Mouse (Mus musculus) forebrain, embryonic 14.5 days (tissue): Measurements from ENCODE around the gene Gpr155. TPM values are rescaled to one million over a fixed set of nuclear protein-coding genes. Genes with fewer than 3 reads are reported as not detected.

Experiments
- ATAC-seq: fragments of 200-750 bp; cut with Nextera tagmentation; 2 replicates; pipeline ENCODE4 v1.8.0; 2017; ENCODE audit warnings: mild to moderate bottlenecking, moderate library complexity
- DNase-seq: peaks from one replicate; pipeline ENCODE4 v3.0.0-alpha.2; 2015; ENCODE audit warnings: low spot score
- H3K27ac ChIP-seq: fragments of 300-500 bp; sonication (generic); 2 replicates; pipeline ENCODE4 v1.5.1; 2014; ENCODE audit warnings: low read depth, mild to moderate bottlenecking, control low read depth, low read length, moderate library complexity
- H3K27me3 ChIP-seq: fragments of 300-500 bp; sonication (generic); replicated peaks from 2 replicates; pipeline ENCODE4 v1.6.1; 2014; ENCODE audit warnings: low read length, control low read depth, mixed read lengths; ENCODE audit not compliant: control insufficient read depth, insufficient read depth
- H3K36me3 ChIP-seq: fragments of 300-500 bp; sonication (generic); 2 replicates; pipeline ENCODE4 v1.6.1; 2014; ENCODE audit warnings: low read length, control low read depth; ENCODE audit not compliant: control insufficient read depth, insufficient read depth
- H3K4me1 ChIP-seq: fragments of 300-500 bp; sonication (generic); 2 replicates; pipeline ENCODE4 v1.6.1; 2014; ENCODE audit warnings: antibody characterized with exemption, low read length, control low read depth; ENCODE audit not compliant: control insufficient read depth, insufficient read depth
- H3K4me2 ChIP-seq: fragments of 300-500 bp; sonication (generic); 2 replicates; pipeline ENCODE4 v1.6.1; 2014; ENCODE audit warnings: mild to moderate bottlenecking, control low read depth, low read length
- H3K4me3 ChIP-seq: fragments of 300-500 bp; sonication (generic); 2 replicates; pipeline ENCODE4 v1.5.1; 2014; ENCODE audit warnings: low read depth, low read length, control low read depth
- H3K9ac ChIP-seq: fragments of 300-500 bp; sonication (generic); 2 replicates; pipeline ENCODE4 v1.6.1; 2014; ENCODE audit warnings: mild to moderate bottlenecking, low read length, control low read depth, moderate library complexity
- H3K9me3 ChIP-seq: fragments of 300-500 bp; sonication (generic); replicated peaks from 2 replicates; pipeline ENCODE4 v1.6.1; 2016; ENCODE audit warnings: low read length, control low read depth, mixed read lengths; ENCODE audit not compliant: control insufficient read depth
- WGBS: fragments of 180-500 bp; shearing (Covaris S2); extraction: QIAGEN DNeasy Blood & Tissue Kit; methylation state at CpG from one replicate; pipeline ENCODE4 v1.1.7; 2014; 5-methylcytosine and 5-hydroxymethylcytosine counted together
- polyA plus RNA-seq: library from polyadenylated mRNA; unstranded; fragments of >200 nt; fragmentation: Nextera tagmentation; extraction: Ambion mirVana; gene quantifications from 2 replicates; pipeline ENCODE4 v1.2.1, GENCODE M21; 2014

The Gpr155 gene
- polyA plus RNA-seq = 9.1 and 9.4 TPM in 2 replicates

- Histone ChIP-seq H3K9ac (peak within 1 kb of the TSS; percentile 72), H3K27me3 (0 out of 2 replicates have a peak, but pooled peaks cover 3% of the 10 kb centered on the region), H3K27ac (peak within 1 kb of the TSS; percentile 72), H3K9me3 (no peaks in the 10 kb centered on the region), H3K4me3 (peak within 1 kb of the TSS; percentile 69), H3K4me1 (0 out of 2 replicates have a peak, but pooled peaks cover 3% of the 10 kb centered on the region), H3K36me3 (peaks cover 3% of the 10 kb centered on the region; the same call in 1 of the 2 replicates), H3K4me2 (peak within 1 kb of the TSS; percentile 89)
- under 1% methylated on average over 42 of the region's 44 CpGs for WGBS
- ATAC-seq (peak; percentile 99), DNase-seq (peak; percentile 98)
These were observed at the start of gene Gpr155 for GRCm38 (mm10) chr2:73386356-73387046. TSS of gene Gpr155 (minus strand) at chr2:73386572.

- Histone ChIP-seq H3K4me3 (no peak overlapping the region), H3K4me1 (no peaks in the 10 kb centered on the region), H3K27me3 (no peaks in the 10 kb centered on the region), H3K27ac (no peak overlapping the region), H3K4me2 (no peak overlapping the region), H3K36me3 (no peaks in the 10 kb centered on the region), H3K9ac (no peak overlapping the region), H3K9me3 (no peaks in the 10 kb centered on the region)
- no peak for ATAC-seq
- no peak for DNase-seq
- WGBS = 100% methylated on average over 2 of the region's 2 CpGs
These were observed 49.5 kb upstream of the Gpr155 start for GRCm38 (mm10) chr2:73435847-73436246.

GRCm38 (mm10) chr2:73431959-73432396 is 45.6 kb upstream of the Gpr155 start:
- Histone ChIP-seq H3K4me3 (peak overlapping the region; percentile 6; the same call in 1 of the 2 replicates), H3K4me1 (no peaks in the 10 kb centered on the region), H3K27me3 (no peaks in the 10 kb centered on the region), H3K4me2 (peak overlapping the region; percentile 28; the same call in 1 of the 2 replicates), H3K27ac (no peak overlapping the region), H3K9ac (no peak overlapping the region), H3K9me3 (no peaks in the 10 kb centered on the region), H3K36me3 (no peaks in the 10 kb centered on the region)
- ATAC-seq (0 out of 2 replicates have a peak, but pooled peaks have one; percentile 54), DNase-seq (peak; percentile 57)
- 32% methylated on average over 14 of the region's 14 CpGs for WGBS

- no peak for DNase-seq
- no peak overlapping the region for H3K27ac ChIP-seq
These were observed 42.6 kb upstream of the Gpr155 start for GRCm38 (mm10) chr2:73428803-73429468.

GRCm38 (mm10) chr2:73427293-73427692 is 40.9 kb upstream of the Gpr155 start:
- Histone ChIP-seq H3K27me3 (no peaks in the 10 kb centered on the region), H3K4me3 (no peak overlapping the region), H3K4me2 (no peak overlapping the region), H3K27ac (no peak overlapping the region), H3K4me1 (no peaks in the 10 kb centered on the region), H3K36me3 (no peaks in the 10 kb centered on the region), H3K9me3 (no peaks in the 10 kb centered on the region), H3K9ac (no peak overlapping the region)
- 23% methylated on average over 1 of the region's 1 CpGs for WGBS
- ATAC-seq = no peak
- DNase-seq = peak; percentile 46

More at GRCm38 (mm10) chr2:73428803-73429468, 42.6 kb upstream of the Gpr155 start:
- WGBS = 78% methylated on average over 21 of the region's 21 CpGs
- Histone ChIP-seq H3K36me3 (no peaks in the 10 kb centered on the region), H3K4me1 (no peaks in the 10 kb centered on the region), H3K4me2 (no peak overlapping the region), H3K4me3 (no peak overlapping the region), H3K27me3 (no peaks in the 10 kb centered on the region), H3K9me3 (no peaks in the 10 kb centered on the region), H3K9ac (no peak overlapping the region)
- ATAC-seq = no peak

GRCm38 (mm10) chr2:73425822-73426221 is 39.5 kb upstream of the Gpr155 start:
- Histone ChIP-seq H3K27me3 (no peaks in the 10 kb centered on the region), H3K4me2 (no peak overlapping the region), H3K9me3 (no peaks in the 10 kb centered on the region), H3K9ac (no peak overlapping the region), H3K27ac (no peak overlapping the region), H3K4me3 (no peak overlapping the region), H3K4me1 (no peaks in the 10 kb centered on the region), H3K36me3 (no peaks in the 10 kb centered on the region)
- DNase-seq (no peak), ATAC-seq (no peak)
- WGBS = 92% methylated on average over 14 of the region's 14 CpGs

GRCm38 (mm10) chr2:73419730-73420129 is 33.4 kb upstream of the Gpr155 start:
- Histone ChIP-seq H3K27me3 (no peaks in the 10 kb centered on the region), H3K27ac (no peak overlapping the region), H3K9ac (no peak overlapping the region), H3K9me3 (no peaks in the 10 kb centered on the region), H3K4me3 (no peak overlapping the region), H3K4me2 (no peak overlapping the region), H3K36me3 (no peaks in the 10 kb centered on the region), H3K4me1 (no peaks in the 10 kb centered on the region)
- DNase-seq (no peak), ATAC-seq (no peak)
- 6% methylated on average over 7 of the region's 7 CpGs for WGBS

GRCm38 (mm10) chr2:73419285-73419684 is 32.9 kb upstream of the Gpr155 start:
- ATAC-seq (no peak), DNase-seq (no peak)
- WGBS = 46% methylated on average over 4 of the region's 4 CpGs
- H3K9me3 ChIP-seq = no peaks in the 10 kb centered on the region
- H3K9ac ChIP-seq = no peak overlapping the region
- no peak overlapping the region for H3K4me2 ChIP-seq
- no peaks in the 10 kb centered on the region for H3K27me3 ChIP-seq
- no peak overlapping the region for H3K4me3 ChIP-seq
- no peaks in the 10 kb centered on the region for H3K36me3 ChIP-seq
- H3K4me1 ChIP-seq = no peaks in the 10 kb centered on the region
- no peak overlapping the region for H3K27ac ChIP-seq

- Histone ChIP-seq H3K27ac (no peak overlapping the region), H3K4me3 (no peak overlapping the region), H3K9me3 (no peaks in the 10 kb centered on the region), H3K4me1 (no peaks in the 10 kb centered on the region), H3K27me3 (no peaks in the 10 kb centered on the region), H3K36me3 (no peaks in the 10 kb centered on the region), H3K4me2 (no peak overlapping the region), H3K9ac (no peak overlapping the region)
- no peak for ATAC-seq
- no peak for DNase-seq
- 49% methylated on average over 5 of the region's 5 CpGs for WGBS
These were observed 29.5 kb upstream of the Gpr155 start for GRCm38 (mm10) chr2:73415892-73416291.
